Mouse (Mus musculus): ENCODE measurements around the gene Nup210l.

The Nup210l gene

GRCm38 (mm10) chr3:90215825-90216380 lies 112.0 kb downstream of the Nup210l start:
- ChIA-PET POLR2A (interaction anchor here (0.6 to 13.1 kb wide), 38 partner anchors 8 to 834 kb away, joined by 3 to 150 read pairs (median 4); partner anchors contain the start of genes Jtb (in 2 of the 4), Slc39a1 (in 2 of the 4), Creb3l4 (in 1 of the 4) and Dennd4b (in 1 of the 4)), CTCF (interaction anchor here (0.6 to 2.3 kb wide), 43 partner anchors 8 to 1112 kb away, joined by 3 to 21 read pairs (median 4); partner anchors contain the start of genes Slc39a1 (in 2 of the 4), Jtb (in 1 of the 4), Slc27a3 (in 1 of the 4) and Snapin (in 1 of the 4))

DNA sequence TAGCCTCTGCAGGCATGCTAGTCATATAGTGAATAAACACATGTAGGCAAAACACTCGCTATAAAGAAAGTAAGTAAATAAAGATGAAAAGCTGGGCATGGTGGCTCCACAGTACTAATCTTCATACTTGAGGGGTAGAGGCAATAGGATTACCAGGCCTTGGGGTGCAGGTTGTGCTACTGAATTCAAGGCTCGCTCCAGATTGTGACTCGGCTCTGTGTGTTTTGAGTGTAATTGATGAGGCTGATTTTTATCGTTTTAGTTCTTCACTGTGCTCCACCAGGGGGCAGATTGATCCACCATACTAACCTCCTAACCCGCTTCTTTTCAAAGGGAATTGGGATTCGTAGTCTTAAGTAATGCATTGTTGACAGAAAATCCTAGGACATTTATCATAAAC lies 116.2 kb downstream of the Nup210l start:
- ChIA-PET POLR2A (interaction anchor here (0.6 to 3.7 kb wide), 12 partner anchors 8 to 271 kb away, joined by 3 to 39 read pairs (median 4); partner anchors contain the start of genes Jtb (in 3 of the 4), Rab13 (in 1 of the 4), Rps27 (in 1 of the 4) and Slc27a3 (in 1 of the 4)), CTCF (interaction anchor here in 2 of 4 experiments (0.7 to 1.7 kb wide), 9 partner anchors 9 to 247 kb away, joined by 3 to 6 read pairs (median 4); partner anchors contain the start of genes Jtb (in 1 of the 2) and Slc39a1 (in 1 of the 2))

DNA sequence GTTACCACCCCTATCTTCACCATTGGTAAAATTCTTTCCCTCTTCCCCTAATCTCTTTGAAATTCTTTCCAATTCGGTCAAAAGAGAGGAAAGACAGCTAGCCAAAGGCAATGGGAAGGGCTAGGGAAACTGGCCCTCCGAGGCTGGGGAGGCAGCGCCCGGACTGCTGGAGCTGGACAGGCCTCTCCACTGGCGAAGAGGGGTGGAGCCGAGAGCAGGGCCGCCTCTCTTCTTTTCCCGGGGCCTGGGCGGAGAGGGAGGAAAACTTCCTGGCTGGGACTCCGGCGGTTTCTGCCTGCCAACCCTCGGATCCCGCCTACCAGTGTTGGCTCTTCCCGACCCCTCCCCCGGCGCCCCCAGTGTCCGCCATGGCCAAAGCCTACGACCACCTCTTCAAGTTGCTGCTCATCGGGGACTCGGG lies 116.6 kb downstream of the Nup210l start:
- POLR2A ChIA-PET = interaction anchor here (0.6 to 3.7 kb wide), 12 partner anchors 9 to 270 kb away, joined by 3 to 39 read pairs (median 4); partner anchors contain the start of genes Jtb (in 3 of the 4), Dennd4b (in 1 of the 4), Rab13 (in 1 of the 4) and Rps27 (in 1 of the 4)
- CTCF ChIA-PET = interaction anchor here in 2 of 4 experiments (0.6 to 1.7 kb wide), 9 partner anchors 9 to 246 kb away, joined by 3 to 6 read pairs (median 4); partner anchors contain the start of genes Jtb (in 1 of the 2) and Slc39a1 (in 1 of the 2)

DNA sequence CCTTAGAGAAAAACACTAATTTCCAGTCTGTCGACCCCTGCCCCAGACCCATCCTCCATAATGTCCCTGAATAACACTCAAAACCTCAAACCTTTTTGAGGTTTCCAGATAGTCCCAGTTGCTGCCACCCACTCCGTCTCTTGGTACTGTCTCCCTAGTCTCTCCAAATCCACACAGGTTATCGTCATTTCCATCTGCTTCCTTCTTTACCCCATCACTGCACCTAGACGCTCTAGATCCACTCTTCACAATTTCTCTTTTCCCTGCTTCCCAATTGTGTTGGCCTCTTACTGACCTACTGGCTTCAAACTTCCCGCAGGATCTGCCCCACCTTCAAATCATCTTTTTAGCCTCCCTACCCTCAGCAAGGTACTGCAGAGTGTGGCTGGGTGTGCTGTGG lies 117.2 kb downstream of the Nup210l start:
- POLR2A ChIA-PET = interaction anchor here in 3 of 4 experiments (0.6 to 3.7 kb wide), 16 partner anchors 8 to 254 kb away, joined by 3 to 39 read pairs (median 4); partner anchors contain the start of genes Rab13 (in 2 of the 3), Rps27 (in 2 of the 3), Dennd4b (in 1 of the 3) and Gatad2b (in 1 of the 3)
- CTCF ChIA-PET = interaction anchor here in 3 of 4 experiments (0.6 to 1.7 kb wide), 7 partner anchors 10 to 153 kb away, joined by 3 to 6 read pairs (median 4); partner anchors contain the start of gene Jtb (in 1 of the 3)

DNA sequence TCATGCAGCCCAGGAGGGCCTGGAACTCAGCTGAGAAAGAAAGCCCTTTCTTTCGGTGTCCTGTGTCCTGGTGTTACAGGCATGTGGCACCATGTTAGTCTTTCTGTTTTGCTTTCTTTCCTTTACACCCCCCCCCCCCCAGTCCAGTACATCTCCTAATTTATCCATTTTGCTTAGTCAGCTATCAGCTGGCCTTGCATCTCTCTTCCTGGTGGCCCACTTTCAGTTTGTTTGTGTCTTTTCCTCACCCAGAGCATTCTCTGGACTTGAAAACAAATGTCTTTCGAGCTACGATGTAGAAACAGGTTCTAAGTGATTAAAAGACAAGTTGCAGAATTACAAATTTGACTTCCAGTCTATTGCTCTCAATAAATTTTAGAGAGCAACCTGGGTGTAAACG lies 118.5 kb downstream of the Nup210l start:
- CTCF ChIA-PET = interaction anchor here in 1 of 4 experiments (0.6 kb wide), 1 partner anchor 154 kb away, joined by 4 read pairs; no protein-coding TSS in a partner anchor
- POLR2A ChIA-PET = interaction anchor here (0.6 to 3.7 kb wide), 20 partner anchors 9 to 1208 kb away, joined by 3 to 39 read pairs (median 4); partner anchors contain the start of genes Jtb (in 3 of the 4), Rab13 (in 3 of the 4), Rps27 (in 3 of the 4) and Gatad2b (in 1 of the 4)

GRCm38 (mm10) chr3:90222941-90223340 lies 119.0 kb downstream of the Nup210l start:
- ChIA-PET POLR2A (interaction anchor here (0.7 to 3.7 kb wide), 11 partner anchors 8 to 1209 kb away, joined by 3 to 39 read pairs (median 5); partner anchors contain the start of genes Rab13 (in 3 of the 4), Rps27 (in 3 of the 4), Jtb (in 2 of the 4) and Slc39a1 (in 1 of the 4)), CTCF (interaction anchor here in 1 of 4 experiments (0.6 kb wide), 1 partner anchor 153 kb away, joined by 4 read pairs; no protein-coding TSS in a partner anchor)

DNA sequence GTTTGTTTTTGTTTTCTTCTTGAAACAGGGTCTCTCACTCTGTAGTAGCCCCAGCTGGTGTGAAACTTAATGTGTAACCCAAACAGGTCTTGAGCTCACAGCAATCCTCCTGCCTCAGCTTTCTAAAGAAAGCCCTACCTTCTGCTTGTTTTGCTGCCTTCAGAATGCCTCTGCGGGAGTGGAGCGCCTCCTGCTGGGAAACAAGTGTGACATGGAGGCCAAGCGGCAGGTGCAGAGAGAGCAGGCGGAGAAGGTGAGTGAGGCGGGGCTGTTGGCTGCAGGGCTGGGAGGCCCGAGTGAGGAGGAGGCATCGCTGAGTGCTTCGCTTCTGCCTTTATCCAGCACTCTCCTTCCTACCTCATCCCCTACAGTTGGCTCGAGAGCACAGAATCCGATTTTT lies 120.4 kb downstream of the Nup210l start:
- ChIA-PET CTCF (interaction anchor here in 3 of 4 experiments (0.5 to 1.5 kb wide), 14 partner anchors 8 to 439 kb away, joined by 3 to 8 read pairs (median 3); partner anchors contain the start of gene Slc39a1 (in 1 of the 3)), POLR2A (interaction anchor here in 3 of 4 experiments (0.6 to 2.4 kb wide), 12 partner anchors 8 to 56 kb away, joined by 3 to 12 read pairs (median 4); partner anchors contain the start of genes Slc39a1 (in 3 of the 3), Rab13 (in 2 of the 3), Rps27 (in 2 of the 3) and Creb3l4 (in 1 of the 3))

- POLR2A ChIA-PET = interaction anchor here (0.6 to 7.0 kb wide), 51 partner anchors 9 to 282 kb away, joined by 3 to 150 read pairs (median 4); partner anchors contain the start of genes Creb3l4 (in 3 of the 4), Rab13 (in 3 of the 4), Rps27 (in 3 of the 4) and Slc39a1 (in 3 of the 4)
- CTCF ChIA-PET = interaction anchor here in 1 of 4 experiments (1.0 to 1.7 kb wide), 3 partner anchors 11 to 17 kb away, joined by 3 to 6 read pairs (median 4); partner anchors contain the start of gene Slc39a1
Measured at GRCm38 (mm10) chr3:90231075-90231474, 127.1 kb downstream of the Nup210l start.

DNA sequence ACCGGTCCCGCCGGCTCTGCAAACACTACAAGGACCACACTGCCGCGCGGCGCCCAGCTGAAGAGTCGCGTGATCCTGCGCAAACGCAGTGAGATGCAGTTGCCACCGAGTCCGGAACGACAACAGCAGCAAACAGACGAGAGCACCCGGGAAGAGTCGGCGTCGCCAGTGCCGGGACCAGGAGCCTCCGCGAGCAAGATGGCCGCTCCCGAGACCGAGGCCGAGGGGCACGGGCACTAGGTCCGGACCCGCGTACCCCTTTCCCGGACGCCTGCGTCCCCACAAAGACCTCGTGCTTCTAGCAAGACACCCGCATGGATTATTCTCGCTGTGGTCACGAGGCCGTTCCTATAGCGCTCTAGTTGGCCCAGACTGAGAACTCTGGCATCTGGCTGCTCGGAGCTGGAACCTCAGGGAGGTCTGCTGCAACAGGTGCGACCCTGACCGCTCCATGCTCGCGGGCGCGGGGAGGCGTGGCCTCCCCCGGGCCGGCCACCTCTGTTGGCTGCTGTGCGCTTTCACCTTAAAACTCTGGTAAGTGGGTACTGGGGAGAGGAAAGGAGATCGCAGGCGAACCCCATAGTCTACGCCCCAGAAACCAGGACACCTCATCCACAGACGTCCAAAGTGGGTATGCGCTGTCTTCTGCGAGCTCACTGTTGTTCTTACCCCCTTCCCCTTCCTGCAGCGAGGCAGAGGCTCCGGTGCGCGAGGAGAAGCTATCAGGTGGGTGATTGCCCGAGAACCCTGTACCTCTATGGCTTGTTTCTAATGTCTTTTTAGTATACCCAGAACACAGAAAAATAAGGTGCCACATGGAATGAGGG lies 127.8 kb downstream of the Nup210l start, which contains the start of gene Jtb:
Jtb (plus strand) TSS at position 91 of the 827 bp plus-strand sequence.
- ChIA-PET POLR2A (interaction anchor here (0.6 to 7.0 kb wide), 62 partner anchors 9 to 354 kb away, joined by 3 to 150 read pairs (median 4); partner anchors contain the start of genes Creb3l4 (in 3 of the 4), Gatad2b (in 3 of the 4), Rab13 (in 3 of the 4) and Rps27 (in 3 of the 4)), CTCF (interaction anchor here in 2 of 4 experiments (0.5 to 1.7 kb wide), 6 partner anchors 12 to 478 kb away, joined by 3 to 6 read pairs (median 4); partner anchors contain the start of gene Slc39a1 (in 2 of the 2))

DNA sequence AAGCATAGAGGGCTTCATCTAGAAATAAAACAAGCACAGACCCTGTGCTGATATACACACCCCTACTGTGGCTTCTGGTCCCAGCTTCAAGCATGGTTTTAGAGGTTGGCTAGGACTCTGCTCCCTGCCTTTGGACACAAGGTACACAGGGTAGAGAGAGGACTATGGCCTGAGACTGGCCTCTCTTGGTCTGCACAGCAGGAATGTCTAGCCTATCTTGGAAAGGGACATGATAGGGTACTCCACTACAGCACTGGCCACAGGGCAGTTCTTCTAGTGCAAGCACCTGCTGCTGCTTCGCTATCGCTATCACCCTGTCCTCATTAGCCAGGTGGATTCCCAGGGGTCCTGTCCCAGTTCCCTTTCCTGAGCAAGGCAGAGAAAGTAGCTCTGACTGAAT lies 137.3 kb downstream of the Nup210l start:
- ChIA-PET CTCF (no interaction called here), POLR2A (interaction anchor here in 2 of 4 experiments (2.6 to 5.2 kb wide), 3 partner anchors 10 to 28 kb away, joined by 12 to 36 read pairs (median 15); partner anchors contain the start of genes Jtb (in 2 of the 2), Rab13 (in 1 of the 2) and Rps27 (in 1 of the 2))

DNA sequence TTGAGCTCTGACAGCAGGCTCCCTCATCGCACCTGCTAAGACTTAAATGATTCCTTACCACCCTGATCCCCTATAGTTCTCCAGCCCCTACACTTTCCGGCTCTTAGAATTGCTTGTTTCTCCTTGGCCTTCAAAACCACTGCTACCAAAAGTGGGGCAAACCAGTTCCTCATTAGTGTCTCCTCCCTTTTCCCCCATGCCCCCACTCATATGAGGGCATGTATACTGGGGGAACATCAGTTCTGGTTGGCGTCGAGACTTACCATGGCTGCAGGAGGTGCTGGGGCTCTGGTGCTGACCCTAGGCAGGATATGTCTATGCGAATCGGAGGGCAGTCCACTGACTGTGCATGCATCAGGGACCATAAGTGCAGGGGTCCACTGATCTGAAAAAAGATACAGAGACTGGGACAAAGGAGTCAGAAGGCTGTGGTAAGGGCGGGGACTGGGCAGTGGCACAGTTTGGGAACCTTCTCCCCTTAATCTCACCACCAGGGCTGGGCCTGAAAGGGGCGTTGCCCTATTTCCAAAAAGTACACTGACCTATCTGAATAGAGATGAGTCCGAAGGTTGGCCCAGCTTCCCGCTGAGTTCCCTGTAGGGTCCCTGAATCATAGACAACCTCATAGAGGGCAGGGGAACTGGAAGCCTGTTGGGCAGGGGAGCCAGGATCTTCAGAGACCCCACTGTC lies 137.9 kb downstream of the Nup210l start:
- ChIA-PET POLR2A (interaction anchor here in 3 of 4 experiments (0.5 to 7.5 kb wide), 16 partner anchors 8 to 243 kb away, joined by 3 to 108 read pairs (median 4); partner anchors contain the start of genes Jtb (in 3 of the 3), Crtc2 (in 1 of the 3), Dennd4b (in 1 of the 3) and Hax1 (in 1 of the 3)), CTCF (no interaction called here)

- ChIA-PET POLR2A (interaction anchor here in 3 of 4 experiments (0.6 to 7.5 kb wide), 30 partner anchors 9 to 270 kb away, joined by 3 to 108 read pairs (median 4); partner anchors contain the start of genes Jtb (in 3 of the 3), Rab13 (in 2 of the 3), Rps27 (in 2 of the 3) and Crtc2 (in 1 of the 3)), CTCF (interaction anchor here in 2 of 4 experiments (0.6 to 0.9 kb wide), 2 partner anchors 8 to 466 kb away, joined by 3 to 4 read pairs; no protein-coding TSS in a partner anchor)
Measured at GRCm38 (mm10) chr3:90242984-90243775, 139.2 kb downstream of the Nup210l start, which contains the start of gene Creb3l4. TSS of gene Creb3l4 (minus strand) at chr3:90243512.

DNA sequence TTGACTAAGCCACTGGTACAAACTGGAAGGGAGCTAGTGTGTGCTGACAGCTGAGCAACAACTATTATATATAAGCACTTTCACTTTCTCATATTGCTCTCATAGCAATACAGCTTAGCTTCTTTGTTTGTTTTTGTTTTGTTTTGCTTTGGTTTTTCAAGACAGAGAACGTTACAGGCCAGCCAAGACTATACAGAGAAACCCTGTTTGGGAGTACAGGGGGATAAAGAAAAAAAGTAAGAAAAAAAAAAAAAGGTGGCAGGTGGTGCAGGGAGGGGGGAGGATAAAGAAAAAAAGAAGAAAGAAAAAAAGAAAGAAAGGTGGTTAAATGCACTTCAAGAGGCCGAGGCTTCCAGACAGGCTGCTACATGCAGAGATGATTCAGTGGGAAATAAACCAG lies 141.5 kb downstream of the Nup210l start:
- CTCF ChIA-PET = interaction anchor here in 2 of 4 experiments (0.6 to 1.0 kb wide), 2 partner anchors 44 to 182 kb away, joined by 3 to 4 read pairs; no protein-coding TSS in a partner anchor
- POLR2A ChIA-PET = interaction anchor here (0.6 to 7.5 kb wide), 13 partner anchors 10 to 444 kb away, joined by 3 to 108 read pairs (median 4); partner anchors contain the start of genes Rab13 (in 2 of the 4), Rps27 (in 2 of the 4) and Jtb (in 1 of the 4)

DNA sequence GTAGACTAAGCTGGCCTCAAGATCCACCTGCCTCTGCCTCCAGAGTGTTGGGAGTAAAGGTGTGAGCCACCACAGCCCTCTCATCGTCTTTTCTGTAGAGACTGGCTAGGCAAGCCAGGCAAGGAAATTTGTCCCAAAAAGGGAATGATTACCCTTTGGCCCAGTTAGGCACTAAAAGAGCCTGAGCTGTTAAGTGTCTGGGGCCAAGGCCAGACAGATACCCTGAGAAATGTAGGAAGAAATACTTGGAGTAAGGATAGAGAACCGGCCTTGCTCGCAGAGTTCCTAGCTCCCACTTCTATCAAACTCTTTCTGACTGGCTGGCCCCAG lies 143.7 kb downstream of the Nup210l start:
- ChIA-PET CTCF (interaction anchor here in 3 of 4 experiments (0.6 to 1.6 kb wide), 19 partner anchors 16 to 964 kb away, joined by 3 to 8 read pairs (median 4); partner anchors contain the start of genes Dennd4b (in 1 of the 3), Jtb (in 1 of the 3), Rab13 (in 1 of the 3) and Rps27 (in 1 of the 3)), POLR2A (interaction anchor here (0.5 to 7.5 kb wide), 110 partner anchors 8 to 1976 kb away, joined by 3 to 108 read pairs (median 4); partner anchors contain the start of genes Gatad2b (in 3 of the 4), Jtb (in 3 of the 4), Rab13 (in 3 of the 4) and Rps27 (in 3 of the 4))
